Mouse (Mus musculus): Measurements from ENCODE around the gene Vmn2r32.
"Not testable (repeated sequence)": the region's sequence is repeated elsewhere in the genome, so short reads cannot be mapped to it uniquely, and the experiment has no call there.

Vmn2r32 gene

DNA sequence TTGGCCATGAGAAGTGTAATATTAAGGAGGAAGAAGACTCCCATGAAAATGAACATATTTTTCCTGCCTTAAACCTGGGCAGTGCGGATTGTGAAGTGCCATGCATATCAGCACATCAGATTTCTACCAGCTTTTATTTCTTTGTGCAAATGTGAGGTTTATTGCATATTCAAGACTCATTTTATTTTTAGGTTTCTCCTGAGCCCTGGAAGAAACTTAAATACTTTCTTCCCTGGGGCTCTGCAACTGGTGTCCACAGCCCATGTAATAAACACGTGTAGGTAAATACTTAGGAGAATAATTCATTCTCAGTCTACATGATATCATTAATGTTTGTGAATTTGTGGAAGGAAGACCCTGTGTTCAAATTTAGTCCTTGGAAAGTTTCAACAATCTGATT, at the start of gene Vmn2r32:
Gene Vmn2r32 (minus strand): TSS at position 101 of the 400 bp plus-strand sequence.
- DNase-seq (ENCODE audit: low spot score) = not testable (repeated sequence)
